Mouse (Mus musculus): Measurements from ENCODE around the gene Olfm2.

DNA sequence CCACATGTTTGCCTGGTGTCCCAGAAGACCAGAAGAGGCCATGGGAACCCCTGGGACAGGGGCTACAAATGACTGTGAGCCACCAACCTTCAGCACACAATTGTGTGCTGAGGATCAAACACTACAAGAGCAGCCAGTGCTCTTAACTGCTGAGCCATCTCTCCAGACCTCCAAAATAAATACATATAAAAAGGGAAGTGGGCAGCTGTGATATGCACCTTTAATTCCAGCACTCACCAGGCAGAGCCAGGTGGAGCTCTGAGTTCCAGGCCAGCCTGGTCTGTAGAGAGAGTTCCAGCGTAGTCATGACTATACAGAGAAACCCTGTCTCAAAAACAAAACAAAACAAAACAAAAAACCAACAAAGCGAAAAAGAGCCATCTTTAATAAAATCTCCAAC is 8.2 kb upstream of the Olfm2 start:
- TF ChIP-seq CTCF (IDR thresholded peaks at IDR 0.05; ENCODE audit: low read depth, low read length) (no peak), POLR2A (IDR thresholded peaks at IDR 0.05; ENCODE audit: insufficient read depth, low read length) (no peak), EP300 (IDR thresholded peaks at IDR 0.05; ENCODE audit: insufficient read depth, low read depth, low read length) (no peak)
